Mouse (Mus musculus) gastrocnemius, adult 18-20 months (tissue): ENCODE data around the gene Wdr66. TPM values are rescaled to one million over a fixed set of nuclear protein-coding genes. Genes with fewer than 3 reads are reported as not detected.
A peak's percentile ranks its signal among the peaks of the same experiment; 100 is the strongest.

ENCODE experiments used
- DNase-seq: peaks from one replicate; pipeline ENCODE4 v3.0.0; 2021; ENCODE audit warnings: low spot score
- total RNA-seq, 2 experiments: library from RNA; stranded (reverse); gene quantifications; 2 replicates each; pipeline ENCODE4 v1.2.3; 2021

The Wdr66 gene
- total RNA-seq, 2 experiments from 2014 or later: 0.76 to 1.2 TPM

GRCm38 (mm10) chr5:123357253-123357652 is 105.4 kb downstream of the Wdr66 start:
- DNase-seq: no peak

GRCm38 (mm10) chr5:123359431-123359830 is 107.5 kb downstream of the Wdr66 start:
- DNase-seq: no peak

GRCm38 (mm10) chr5:123362911-123363310 is 111.0 kb downstream of the Wdr66 start:
- no peak for DNase-seq

- DNase-seq: peak; percentile 89
Measured at GRCm38 (mm10) chr5:123364302-123364971, 112.5 kb downstream of the Wdr66 start.

- DNase-seq: peak; percentile 32
Measured at GRCm38 (mm10) chr5:123368869-123369488, 117.1 kb downstream of the Wdr66 start.

- DNase-seq: no peak
Measured at GRCm38 (mm10) chr5:123370049-123370448, 118.1 kb downstream of the Wdr66 start.

GRCm38 (mm10) chr5:123375262-123375661 is 123.4 kb downstream of the Wdr66 start:
- no peak for DNase-seq

GRCm38 (mm10) chr5:123375793-123376452 is 124.0 kb downstream of the Wdr66 start:
- DNase-seq: no peak

GRCm38 (mm10) chr5:123376569-123376968 is 124.7 kb downstream of the Wdr66 start:
- DNase-seq: peak; percentile 54

Other genes starting within 250 kb of the Wdr66 start
- 10 to 100 TPM; 31.9 to 33.4 TPM for gene Orai1, start 237.0 kb upstream of the Wdr66 start, total RNA-seq
- not detected for gene Morn3, start 205.1 kb upstream of the Wdr66 start, total RNA-seq
- 10 to 100 TPM; 16.8 to 19.6 TPM for gene Tmem120b, start 183.7 kb upstream of the Wdr66 start, total RNA-seq
- under 1 TPM; 0.09 to 0.24 TPM for gene Rhof, start 119.4 kb upstream of the Wdr66 start, total RNA-seq
- gene Setd1b, start 109.9 kb upstream of the Wdr66 start, total RNA-seq: 1 to 10 TPM; 9.0 to 9.8 TPM
- 10 to 100 TPM; 12.0 to 15.0 TPM for gene Psmd9, start 82.7 kb upstream of the Wdr66 start, total RNA-seq
- gene Hpd, start 69.4 kb upstream of the Wdr66 start, total RNA-seq: under 1 TPM; 0.21 to 0.69 TPM
- 10 to 100 TPM in 1 of 2 experiments, 1 to 10 TPM in 1; 9.4 to 10.5 TPM for gene Bcl7a, start 91.7 kb downstream of the Wdr66 start, total RNA-seq
- gene Mlxip, start 142.7 kb downstream of the Wdr66 start, total RNA-seq: 10 to 100 TPM; 59.3 to 63.2 TPM
- not detected for gene Lrrc43, start 237.2 kb downstream of the Wdr66 start, total RNA-seq
- not detected for gene Il31, start 237.4 kb downstream of the Wdr66 start, total RNA-seq